Mouse (Mus musculus) stomach, postnatal 0 days (tissue): ENCODE measurements around the gene Zbtb43.

ENCODE experiments used
- CTCF ChIP-seq: IDR thresholded peaks from 2 replicates; pipeline ENCODE4 v1.5.1; 2016; ENCODE audit warnings: antibody characterized with exemption, low read depth, mild to moderate bottlenecking, moderate library complexity
- EP300 ChIP-seq: optimal IDR thresholded peaks from 2 replicates; pipeline ENCODE3; 2016; ENCODE audit warnings: antibody characterized with exemption

GRCm38 (mm10) chr2:33477961-33478755 lies 9.8 kb upstream of the Zbtb43 start:
- peak; percentile 15; the same call in 1 of the 2 replicates for TF ChIP-seq CTCF
- no peak for TF ChIP-seq EP300
